Mouse (Mus musculus) 3T3-L1 (cell line): ENCODE data around the gene A930004D18Rik.
"Not testable (repeated sequence)": the region's sequence is repeated elsewhere in the genome, so short reads cannot be mapped to it uniquely, and the experiment has no call there.

ENCODE experiments used
- DNase-seq: peaks from one replicate; pipeline ENCODE4 v3.0.0-alpha.2; 2015; ENCODE audit warnings: low read depth, low spot score

Gene A930004D18Rik

DNA sequence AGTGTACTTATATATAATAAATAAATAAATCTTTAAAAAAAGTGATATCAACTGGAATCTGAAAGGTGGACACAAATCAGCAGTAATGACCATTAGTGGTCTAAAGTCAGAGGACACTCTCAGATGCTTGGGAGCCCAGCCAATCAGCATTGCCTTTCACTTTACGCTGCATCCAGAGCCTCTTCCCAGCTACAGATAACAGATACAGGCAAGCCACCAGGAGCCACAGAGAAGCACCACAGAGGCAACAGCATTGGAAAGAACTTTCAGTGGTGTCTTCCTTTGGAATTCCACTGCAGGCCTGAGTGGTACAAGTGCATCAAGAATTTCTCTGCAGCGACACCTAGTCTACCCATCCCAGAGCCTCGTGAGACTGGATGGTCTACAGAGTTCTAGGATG lies 24.7 kb downstream of the A930004D18Rik start:
- no peak for DNase-seq

DNA sequence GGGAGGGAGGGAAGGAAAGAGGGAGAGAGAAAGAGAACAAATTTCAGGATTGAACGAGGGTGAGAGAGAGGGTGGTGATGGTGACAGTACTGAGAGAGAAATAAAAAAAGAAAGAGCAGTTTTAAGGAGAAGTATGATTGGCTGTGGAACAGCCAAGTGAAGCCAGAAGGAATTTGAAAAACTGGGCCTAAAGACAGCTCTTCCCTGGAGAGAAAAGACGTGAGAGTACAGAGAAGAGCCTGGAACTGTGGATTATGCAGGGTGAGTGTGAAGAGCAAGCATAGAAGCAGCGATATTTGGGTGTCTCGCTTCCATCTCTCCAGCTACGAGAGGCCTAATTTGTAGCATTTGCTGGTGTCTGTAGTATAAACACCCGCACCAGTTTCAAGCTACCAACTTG lies 26.3 kb downstream of the A930004D18Rik start:
- no peak for DNase-seq

DNA sequence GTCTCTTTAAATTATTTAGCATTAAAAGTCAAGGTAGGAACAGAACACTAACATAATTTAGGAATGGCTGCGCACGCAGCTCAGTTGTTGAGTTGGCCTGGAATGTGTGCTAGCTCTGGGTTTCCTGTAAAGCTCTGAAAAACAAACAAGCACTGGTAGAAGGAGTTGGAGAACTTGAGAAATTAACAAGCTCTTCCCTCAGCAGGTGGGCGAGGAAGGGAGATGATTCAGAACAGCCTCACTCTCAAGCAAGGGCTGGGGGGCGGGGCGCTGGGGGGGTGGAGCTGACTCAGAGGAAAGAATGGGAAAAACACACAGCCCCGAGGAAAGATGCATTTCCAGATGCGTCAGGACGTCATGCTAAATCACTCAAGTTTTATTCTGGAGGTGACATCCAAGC lies 32.4 kb downstream of the A930004D18Rik start:
- DNase-seq = peak; percentile 64

DNA sequence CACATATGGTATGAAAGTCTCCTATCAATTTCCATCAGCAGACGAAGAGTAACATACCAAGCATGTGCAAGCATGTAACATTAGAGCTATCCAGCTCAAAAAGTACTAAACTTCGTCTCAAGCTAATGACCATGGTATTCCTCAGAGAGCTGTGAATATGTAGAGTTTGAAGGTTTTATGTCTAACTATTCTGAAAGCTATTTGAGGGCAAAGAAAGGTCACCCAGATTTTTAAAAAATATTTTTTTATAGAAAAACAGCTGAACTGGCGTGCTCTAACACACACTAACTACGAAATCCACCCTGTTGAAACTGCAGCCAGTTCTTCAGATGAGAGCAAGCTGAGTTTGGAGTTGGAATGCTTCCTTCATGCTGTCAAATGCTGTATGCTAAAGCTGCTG lies 33.3 kb downstream of the A930004D18Rik start:
- no peak for DNase-seq

DNA sequence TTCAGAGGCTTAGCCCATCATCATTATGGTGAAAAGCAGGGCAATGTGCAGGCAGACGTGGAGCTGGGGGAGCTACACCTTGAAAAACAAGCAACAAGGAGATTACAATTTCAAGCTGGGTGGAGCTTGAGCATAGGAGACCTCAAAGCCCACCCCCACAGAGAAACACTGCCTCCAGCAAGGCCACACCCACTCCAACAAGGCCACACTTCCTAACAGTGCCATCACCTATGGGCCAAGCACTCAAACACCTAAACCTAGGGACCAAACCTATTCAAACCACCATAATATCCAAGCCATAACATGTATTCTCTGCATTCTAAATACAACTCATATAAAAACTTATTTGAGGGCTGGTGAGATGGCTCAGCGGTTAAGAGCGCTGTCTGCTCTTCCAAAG lies 35.2 kb downstream of the A930004D18Rik start:
- no peak for DNase-seq

DNA sequence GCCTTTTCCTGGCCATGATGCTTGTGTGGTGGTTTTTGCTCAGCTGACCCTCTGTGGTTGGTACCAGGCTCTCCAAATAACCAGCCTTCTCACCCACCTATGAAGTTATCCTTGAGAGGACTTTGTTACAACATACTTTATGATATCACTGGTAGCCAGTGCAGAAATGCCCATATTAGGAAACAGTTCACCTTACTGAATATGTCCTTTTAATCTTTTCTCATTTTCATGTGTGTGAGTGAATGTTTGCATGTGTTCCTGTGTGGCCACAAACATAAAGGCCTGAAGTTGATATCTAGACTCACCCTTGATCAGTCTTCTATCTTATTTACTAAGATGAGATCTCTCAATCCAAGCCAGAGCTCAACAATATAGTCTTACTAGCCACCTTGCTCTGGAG lies 40.7 kb downstream of the A930004D18Rik start, which contains the start of gene H2al2a:
H2al2a (minus strand) TSS at position 101 of the 400 bp plus-strand sequence.
- no peak for DNase-seq

DNA sequence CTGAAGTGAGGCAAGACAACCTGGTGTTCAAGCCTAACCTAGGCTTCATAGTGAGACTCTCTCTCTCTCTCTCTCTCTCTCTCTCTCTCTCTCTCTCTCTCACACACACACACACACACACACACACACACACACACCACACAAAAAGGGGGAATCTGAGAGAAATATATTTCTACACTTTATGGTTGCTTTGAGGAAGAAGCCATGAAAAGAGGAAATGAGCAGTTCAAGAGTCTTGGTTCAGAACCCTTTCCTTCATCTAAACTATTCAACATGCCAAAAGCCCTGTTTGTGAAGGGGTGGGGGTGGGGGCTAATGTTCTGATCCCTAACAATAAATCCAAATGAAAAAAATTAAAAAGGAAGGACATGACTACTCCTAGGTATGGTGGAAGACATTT lies 48.0 kb downstream of the A930004D18Rik start:
- DNase-seq = no peak

DNA sequence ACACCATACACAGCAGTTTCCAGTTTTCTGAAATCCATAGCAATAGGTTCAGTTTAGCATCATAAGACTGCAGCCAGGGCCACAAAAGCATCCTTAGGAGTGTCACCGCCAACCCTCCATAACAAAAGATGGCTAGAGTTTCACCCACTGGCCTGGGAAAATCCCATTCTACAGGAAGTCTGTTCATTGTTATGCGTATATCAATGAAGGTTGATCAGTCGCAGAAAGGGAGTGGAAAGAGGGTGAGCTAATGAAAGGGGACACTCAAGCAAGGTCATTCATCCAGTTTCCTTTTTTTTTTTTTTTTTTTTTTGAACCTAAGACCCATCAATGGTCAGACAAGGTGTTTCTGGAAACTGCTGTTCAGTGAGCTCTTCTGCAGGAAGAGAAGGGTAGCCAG lies 48.4 kb downstream of the A930004D18Rik start:
- DNase-seq = no peak

DNA sequence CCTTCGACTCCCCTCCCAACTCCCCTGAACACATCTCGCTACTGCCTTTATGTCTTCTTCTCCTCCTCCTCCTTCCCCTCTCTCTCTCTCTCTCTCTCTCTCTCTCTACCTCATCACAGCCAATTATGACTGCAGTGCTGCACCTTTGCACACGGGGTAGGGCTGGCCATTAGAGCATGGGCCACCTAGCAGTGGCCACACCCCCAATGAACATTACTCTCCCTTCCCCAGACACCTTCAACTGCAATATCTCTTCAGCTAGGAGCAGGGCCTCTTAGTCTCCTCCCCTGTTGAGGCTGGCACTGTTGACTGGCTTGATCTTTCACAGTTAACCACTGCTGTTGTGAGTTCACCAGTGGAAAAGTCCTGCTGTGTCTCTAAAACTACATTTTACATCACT lies 50.8 kb downstream of the A930004D18Rik start:
- no peak for DNase-seq

DNA sequence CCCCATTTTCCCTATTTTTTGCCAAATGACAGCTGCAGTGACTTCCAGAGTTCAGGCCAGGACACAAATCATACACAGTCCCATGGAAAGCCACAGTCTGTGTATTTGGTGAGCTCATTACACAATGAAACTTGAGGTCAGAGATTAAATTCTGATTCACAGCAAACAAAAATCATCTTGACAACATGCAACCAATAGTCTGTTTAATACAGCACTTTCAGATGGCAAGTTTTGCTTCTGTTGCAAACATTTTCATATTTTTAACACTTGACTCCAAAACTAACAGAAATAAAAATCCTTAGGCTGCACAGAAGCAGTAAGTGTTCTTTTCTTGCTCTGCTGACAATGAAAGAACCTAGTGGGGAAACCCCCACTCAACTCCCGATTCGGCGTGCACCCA lies 52.8 kb downstream of the A930004D18Rik start:
- DNase-seq = no peak

DNA sequence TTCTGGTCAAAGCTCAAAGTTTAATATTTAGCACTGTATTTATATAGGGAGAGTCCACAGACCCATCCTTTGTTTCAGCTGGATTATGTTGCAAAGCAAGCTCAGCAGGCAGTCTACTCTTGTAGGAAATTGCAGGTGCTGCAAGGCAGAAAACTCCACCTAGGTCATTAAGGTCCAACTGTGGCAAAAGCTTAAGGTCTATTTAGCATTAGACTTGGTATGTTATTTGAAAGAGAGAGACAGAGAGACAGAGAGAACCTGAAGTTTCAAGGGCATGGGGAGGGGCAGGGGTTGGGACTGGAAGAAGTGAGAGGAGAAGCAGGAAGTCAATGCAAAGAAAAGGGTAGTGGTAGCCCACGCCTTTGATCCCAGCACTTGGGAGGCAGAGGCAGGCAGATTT lies 54.8 kb downstream of the A930004D18Rik start:
- no peak for DNase-seq

DNA sequence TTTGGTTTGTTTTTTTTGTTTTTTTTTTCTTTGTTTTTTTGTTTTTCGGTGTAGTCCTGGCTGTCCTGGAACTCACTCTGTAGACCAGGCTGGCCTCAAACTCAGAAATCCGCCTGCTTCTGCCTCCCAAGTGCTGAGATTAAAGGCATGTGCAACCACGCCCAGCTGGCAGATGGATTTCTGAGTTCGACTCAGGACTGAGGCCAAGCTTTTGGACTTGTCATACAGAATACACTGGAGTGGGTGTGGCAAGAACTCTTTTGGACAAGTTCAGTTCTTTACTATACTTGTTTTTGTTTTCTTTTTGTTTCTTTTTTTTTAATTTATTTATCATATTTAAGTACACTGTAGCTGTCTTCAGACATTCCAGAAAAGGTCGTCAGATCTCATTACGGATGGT lies 58.8 kb downstream of the A930004D18Rik start:
- no peak for DNase-seq

DNA sequence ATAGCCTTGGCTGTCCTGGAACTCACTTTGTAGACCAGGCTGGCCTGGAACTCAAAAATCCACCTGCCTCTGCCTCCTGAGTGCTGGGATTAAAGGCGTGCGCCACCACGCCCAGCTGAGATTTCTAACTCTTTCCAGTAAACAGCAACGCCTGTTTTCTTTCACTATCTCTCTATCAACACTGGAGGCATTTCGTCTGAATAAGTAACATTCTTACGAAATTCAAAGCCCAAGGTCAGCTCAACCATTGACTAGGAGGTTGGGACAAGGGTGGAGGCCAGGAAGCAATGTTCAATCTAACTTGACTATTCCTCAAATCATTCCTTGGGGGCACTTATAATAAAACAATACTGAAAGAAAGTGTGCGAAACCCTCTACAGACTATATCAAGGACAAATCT lies 59.3 kb downstream of the A930004D18Rik start:
- DNase-seq = not testable (repeated sequence)

DNA sequence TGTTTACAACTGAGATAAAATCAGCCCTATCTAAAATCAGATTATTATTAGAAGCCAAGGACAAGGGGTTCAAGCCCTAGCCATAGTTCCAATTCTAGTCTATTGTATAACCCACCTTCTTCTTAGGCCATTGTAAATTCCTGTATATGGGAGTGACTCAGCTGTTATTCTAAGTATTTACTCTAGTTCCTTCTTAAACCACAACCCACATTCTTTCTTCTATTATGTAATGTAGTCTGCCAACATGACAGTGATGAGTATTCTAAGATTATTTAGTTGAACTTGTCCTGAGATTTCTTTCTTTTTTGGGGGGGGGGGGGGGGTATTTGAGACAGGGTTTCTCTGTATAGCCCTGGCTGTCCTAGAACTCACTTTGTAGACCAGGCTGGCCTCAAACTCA lies 59.9 kb downstream of the A930004D18Rik start:
- DNase-seq = peak; percentile 65

DNA sequence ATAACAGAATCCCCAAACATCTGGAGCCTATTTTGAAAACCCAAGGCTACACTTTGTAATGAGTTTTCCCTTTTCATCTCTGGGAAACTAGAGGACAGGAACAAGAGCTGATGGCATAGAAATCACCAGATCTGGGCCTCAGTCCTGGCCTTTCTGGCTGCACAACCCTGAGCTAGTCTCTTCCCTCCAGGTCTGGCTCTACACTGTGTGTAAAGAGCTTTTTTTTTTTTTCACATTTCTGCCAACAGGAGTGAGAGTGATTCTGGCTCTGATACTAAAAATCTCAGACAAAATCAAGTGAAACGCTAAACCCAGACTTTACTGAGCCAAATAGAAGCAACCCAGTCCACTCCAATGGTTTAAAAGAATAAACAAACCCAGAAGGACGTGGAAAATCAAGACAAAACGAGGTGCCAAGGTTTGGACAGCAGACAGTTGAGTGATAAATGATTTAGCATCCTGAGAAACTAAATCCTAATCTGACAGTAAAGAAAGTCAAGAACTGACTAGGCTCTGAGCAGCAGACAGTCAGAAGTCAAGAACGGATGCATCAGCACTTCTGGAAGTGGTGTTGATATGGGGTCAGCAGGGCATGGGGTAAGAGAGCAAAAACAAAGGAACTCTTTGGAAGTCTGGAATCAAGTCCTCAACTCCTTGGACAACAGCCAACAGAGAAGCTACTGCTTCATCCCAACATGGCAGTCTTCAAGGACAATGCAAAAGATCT lies 61.8 kb downstream of the A930004D18Rik start:
- peak; percentile 34 for DNase-seq
